Mouse (Mus musculus): Measurements from ENCODE around the gene Taf1a.
"Not testable (repeated sequence)": the region's sequence is repeated elsewhere in the genome, so short reads cannot be mapped to it uniquely, and the experiment has no call there.

Gene Taf1a

GRCm38 (mm10) chr1:183388426-183389406, at the start of gene Taf1a:
Gene Taf1a, plus strand, starts transcription at chr1:183388981.
- in situ Hi-C loops (cut with MboI, MseI) = no loop called here

GRCm38 (mm10) chr1:183342902-183343301, 45.9 kb upstream of the Taf1a start:
- in situ Hi-C loops (cut with MboI, MseI) = not testable (repeated sequence)

GRCm38 (mm10) chr1:183344886-183345816, 43.6 kb upstream of the Taf1a start:
- in situ Hi-C loops (cut with MboI, MseI) = no loop called here

GRCm38 (mm10) chr1:183345817-183346195, 43.0 kb upstream of the Taf1a start:
- in situ Hi-C loops (cut with MboI, MseI) = no loop called here

GRCm38 (mm10) chr1:183349840-183350239, 38.9 kb upstream of the Taf1a start:
- in situ Hi-C loops (cut with MboI, MseI) = no loop called here

- in situ Hi-C loops (cut with MboI, MseI) = loop anchor here (5.0 kb wide), 1 partner anchor 43 kb away; no protein-coding TSS in a partner anchor
Measured at GRCm38 (mm10) chr1:183358901-183359300, 29.9 kb upstream of the Taf1a start.

GRCm38 (mm10) chr1:183362301-183362700, 26.5 kb upstream of the Taf1a start:
- in situ Hi-C loops (cut with MboI, MseI) = no loop called here

- in situ Hi-C loops (cut with MboI, MseI) = no loop called here
Measured at GRCm38 (mm10) chr1:183362729-183363576, 25.8 kb upstream of the Taf1a start.

GRCm38 (mm10) chr1:183363577-183363867, 25.3 kb upstream of the Taf1a start:
- in situ Hi-C loops (cut with MboI, MseI) = no loop called here

- in situ Hi-C loops (cut with MboI, MseI) = no loop called here
Measured at GRCm38 (mm10) chr1:183366361-183366760, 22.4 kb upstream of the Taf1a start.

GRCm38 (mm10) chr1:183368601-183369400, 20.0 kb upstream of the Taf1a start:
- in situ Hi-C loops (cut with MboI, MseI) = no loop called here

GRCm38 (mm10) chr1:183369427-183370014, 19.3 kb upstream of the Taf1a start, which contains the start of gene Mia3:
Gene Mia3, minus strand, starts transcription at chr1:183369553.
- in situ Hi-C loops (cut with MboI, MseI) = no loop called here

- in situ Hi-C loops (cut with MboI, MseI) = no loop called here
Measured at GRCm38 (mm10) chr1:183374728-183375127, 14.1 kb upstream of the Taf1a start.

GRCm38 (mm10) chr1:183377045-183377444, 11.7 kb upstream of the Taf1a start:
- in situ Hi-C loops (cut with MboI, MseI) = no loop called here

- in situ Hi-C loops (cut with MboI, MseI) = no loop called here
Measured at GRCm38 (mm10) chr1:183378321-183378941, 10.3 kb upstream of the Taf1a start.

- in situ Hi-C loops (cut with MboI, MseI) = not testable (repeated sequence)
Measured at GRCm38 (mm10) chr1:183379376-183379775, 9.4 kb upstream of the Taf1a start.

GRCm38 (mm10) chr1:183381816-183382215, 7.0 kb upstream of the Taf1a start:
- in situ Hi-C loops (cut with MboI, MseI) = no loop called here

- in situ Hi-C loops (cut with MboI, MseI) = no loop called here
Measured at GRCm38 (mm10) chr1:183382621-183383020, 6.2 kb upstream of the Taf1a start.

GRCm38 (mm10) chr1:183387421-183387820, 1.4 kb upstream of the Taf1a start:
- in situ Hi-C loops (cut with MboI, MseI) = not testable (repeated sequence)

Measured in T-helper 2 cell (primary cell).